Mouse (Mus musculus): ENCODE data around the gene Extl2. TPM values are rescaled to one million over a fixed set of nuclear protein-coding genes. Genes with fewer than 3 reads are reported as not detected.

The Extl2 gene
- total RNA-seq, 2 experiments from 2014 or later = 8.7 to 8.8 TPM

GRCm38 (mm10) chr3:116007941-116008440 lies 729 bp downstream of the Extl2 start:
- peak; percentile 61 for DNase-seq

- DNase-seq = no peak
These were observed 2.5 kb downstream of the Extl2 start for GRCm38 (mm10) chr3:116009622-116010344.

- DNase-seq = no peak
These were observed 7.6 kb downstream of the Extl2 start for GRCm38 (mm10) chr3:116014901-116015300.

GRCm38 (mm10) chr3:116016116-116016515 lies 8.9 kb downstream of the Extl2 start:
- DNase-seq = no peak

- DNase-seq = no peak
These were observed 11.3 kb downstream of the Extl2 start for GRCm38 (mm10) chr3:116018606-116019005.

- no peak for DNase-seq
These were observed 11.9 kb downstream of the Extl2 start for GRCm38 (mm10) chr3:116019136-116019535.

GRCm38 (mm10) chr3:116024236-116024635 lies 17.0 kb downstream of the Extl2 start:
- DNase-seq = no peak

GRCm38 (mm10) chr3:116024669-116025068 lies 17.4 kb downstream of the Extl2 start:
- DNase-seq = no peak

- no peak for DNase-seq
These were observed 18.4 kb downstream of the Extl2 start for GRCm38 (mm10) chr3:116025701-116026100.

GRCm38 (mm10) chr3:116026996-116027395 lies 19.7 kb downstream of the Extl2 start:
- DNase-seq = no peak

- DNase-seq = no peak
These were observed 23.0 kb downstream of the Extl2 start for GRCm38 (mm10) chr3:116030152-116030788.

GRCm38 (mm10) chr3:116033218-116033870 lies 26.1 kb downstream of the Extl2 start:
- DNase-seq = no peak

- no peak for DNase-seq
These were observed 26.6 kb downstream of the Extl2 start for GRCm38 (mm10) chr3:116033871-116034222.

- DNase-seq = no peak
These were observed 33.5 kb downstream of the Extl2 start for GRCm38 (mm10) chr3:116040776-116041175.

GRCm38 (mm10) chr3:116046000-116046399 lies 38.7 kb downstream of the Extl2 start:
- no peak for DNase-seq

GRCm38 (mm10) chr3:116047034-116047433 lies 39.8 kb downstream of the Extl2 start:
- no peak for DNase-seq

GRCm38 (mm10) chr3:116057078-116057477 lies 49.8 kb downstream of the Extl2 start:
- no peak for DNase-seq

GRCm38 (mm10) chr3:116060320-116060719 lies 53.1 kb downstream of the Extl2 start:
- DNase-seq = no peak

GRCm38 (mm10) chr3:116062141-116062540 lies 54.9 kb downstream of the Extl2 start:
- DNase-seq = no peak

- no peak for DNase-seq
These were observed 65.3 kb downstream of the Extl2 start for GRCm38 (mm10) chr3:116072584-116072983.

- no peak for DNase-seq
These were observed 69.5 kb downstream of the Extl2 start for GRCm38 (mm10) chr3:116076739-116077138.

- DNase-seq = no peak
These were observed 71.2 kb downstream of the Extl2 start for GRCm38 (mm10) chr3:116078490-116078889.

Data from gastrocnemius, postnatal 25 days (tissue).